Mouse (Mus musculus) lung, adult 2 months (tissue): ENCODE data around the gene Tepsin. TPM values are rescaled to one million over a fixed set of nuclear protein-coding genes. Genes with fewer than 3 reads are reported as not detected.

Experiments used
- DNase-seq: peaks from one replicate; pipeline ENCODE4 v3.0.0; 2022
- H3K4me1 ChIP-seq: fragments of 200-500 bp; 2 replicates; pipeline ENCODE4 v1.6.1; 2011; ENCODE audit warnings: low read length; ENCODE audit not compliant: control insufficient read depth, insufficient read depth
- H3K4me3 ChIP-seq: fragments of 200-500 bp; replicated peaks from 2 replicates; pipeline ENCODE3; 2011; ENCODE audit warnings: low read depth, mild to moderate bottlenecking, control low read depth, low read length; ENCODE audit errors: extremely low read depth
- CTCF ChIP-seq: fragments of 200-500 bp; IDR thresholded peaks from 2 replicates; pipeline ENCODE4 v1.5.1; 2011; ENCODE audit warnings: mild to moderate bottlenecking, low read length, control low read depth; ENCODE audit not compliant: insufficient read depth
- POLR2A ChIP-seq: fragments of 200-500 bp; IDR thresholded peaks from 2 replicates; pipeline ENCODE4 v1.6.1; 2011; ENCODE audit warnings: low read depth, mild to moderate bottlenecking, control low read depth, low read length, borderline replicate concordance; ENCODE audit errors: extremely low read depth
- WGBS: fragments of 180-500 bp; shearing (Covaris S2); methylation state at CpG from one replicate; pipeline ENCODE4 v1.1.7; 2018; 5-methylcytosine and 5-hydroxymethylcytosine counted together
- polyA plus RNA-seq: library from polyadenylated mRNA; depleted of rRNA; stranded (reverse); fragments of >200 nt; gene quantifications from 2 replicates; pipeline ENCODE4 v1.2.3, GENCODE M21; 2012

Gene Tepsin
- polyA plus RNA-seq, 1 experiment, result 32.3 TPM

- H3K4me3 ChIP-seq, result no peak overlapping the region
- 57% methylated on average over 11 of the region's 11 CpGs for WGBS
- H3K4me1 ChIP-seq, result no peaks in the 10 kb centered on the region
- TF ChIP-seq POLR2A (no peak), CTCF (no peak)
- DNase-seq, result no peak
These were observed 29.3 kb downstream of the Tepsin start for GRCm38 (mm10) chr11:120069261-120069660.

DNA sequence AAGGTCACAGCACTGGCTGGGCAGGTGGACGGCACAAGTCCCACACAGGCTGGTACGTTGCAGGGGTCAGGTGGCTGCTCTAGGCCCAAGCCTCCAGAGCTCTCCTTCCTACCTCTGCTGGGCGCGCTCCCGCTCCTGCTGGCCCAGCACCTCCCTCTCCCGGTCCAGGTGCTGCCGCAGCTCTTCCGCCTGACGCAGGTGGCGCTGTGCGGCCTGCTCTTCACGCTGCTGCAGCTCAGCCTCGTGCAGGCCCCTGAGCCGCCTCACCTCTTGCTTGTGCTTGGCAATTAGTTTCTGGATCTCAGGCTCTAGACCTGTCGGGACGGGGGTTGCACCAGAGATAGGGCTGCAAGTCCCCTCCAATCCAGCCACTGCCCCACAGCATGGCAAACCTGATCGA is 30.7 kb downstream of the Tepsin start:
- Histone ChIP-seq H3K4me1 (no peaks in the 10 kb centered on the region), H3K4me3 (no peak overlapping the region)
- no peak for DNase-seq
- TF ChIP-seq POLR2A (no peak), CTCF (no peak)
- WGBS, result 74% methylated on average over 17 of the region's 17 CpGs

DNA sequence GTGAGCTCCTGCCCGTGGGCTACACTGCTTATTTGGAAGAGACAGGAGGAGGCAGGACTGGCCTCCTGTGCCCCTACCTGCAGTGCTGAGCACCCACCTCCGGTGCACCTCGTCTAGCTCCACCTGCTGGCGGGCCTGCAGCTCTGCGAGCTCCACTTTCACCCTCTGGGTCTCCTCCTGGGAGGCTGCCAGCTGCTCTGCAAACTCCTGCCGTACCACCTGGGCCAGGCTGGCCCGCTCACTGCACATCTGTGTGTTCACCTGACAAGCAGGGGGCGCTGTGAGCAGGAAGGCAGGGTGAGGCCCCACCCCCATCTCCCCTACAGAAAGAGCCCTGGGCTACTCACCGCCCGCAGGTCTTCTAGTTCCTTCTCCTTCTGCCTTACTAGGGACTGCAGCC is 33.2 kb downstream of the Tepsin start:
- DNase-seq, result peak; percentile 55
- TF ChIP-seq POLR2A (no peak), CTCF (peak; percentile 72)
- Histone ChIP-seq H3K4me3 (no peak overlapping the region), H3K4me1 (no peaks in the 10 kb centered on the region)
- 34% methylated on average over 10 of the region's 10 CpGs for whole genome bisulfite sequencing

- H3K4me1 ChIP-seq, result no peaks in the 10 kb centered on the region
- no peak for DNase-seq
- WGBS, result 91% methylated on average over 11 of the region's 11 CpGs
- no peak overlapping the region for H3K4me3 ChIP-seq
- TF ChIP-seq POLR2A (no peak), CTCF (no peak)
These were observed 33.9 kb downstream of the Tepsin start for GRCm38 (mm10) chr11:120064668-120065040.

- TF ChIP-seq CTCF (no peak), POLR2A (no peak)
- DNase-seq, result no peak
- 81% methylated on average over 13 of the region's 13 CpGs for whole genome bisulfite sequencing
- H3K4me1 ChIP-seq, result no peaks in the 10 kb centered on the region
- no peak overlapping the region for H3K4me3 ChIP-seq
These were observed 34.4 kb downstream of the Tepsin start for GRCm38 (mm10) chr11:120064006-120064667.

DNA sequence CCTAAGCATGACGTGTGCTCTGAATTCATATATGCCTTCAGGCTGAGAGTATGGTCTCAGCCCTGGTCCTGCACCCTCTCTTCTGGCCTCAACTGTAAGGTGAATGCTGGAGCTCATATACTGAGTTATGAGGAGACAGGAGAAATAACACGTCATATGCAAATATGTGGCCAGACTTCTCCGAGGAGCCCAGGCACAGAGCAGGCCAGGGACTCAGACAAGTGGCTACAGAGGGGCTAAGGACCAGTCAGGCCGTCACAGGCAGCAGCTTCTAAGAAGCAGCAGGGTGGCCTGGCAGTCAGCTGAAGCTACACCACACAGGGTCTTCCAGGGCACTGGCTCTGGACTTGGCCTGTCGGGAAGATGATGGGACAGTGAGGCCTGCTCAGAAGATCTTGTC is 35.2 kb downstream of the Tepsin start:
- TF ChIP-seq POLR2A (no peak), CTCF (no peak)
- no peak overlapping the region for H3K4me3 ChIP-seq
- no peaks in the 10 kb centered on the region for H3K4me1 ChIP-seq
- WGBS, result 78% methylated on average over 5 of the region's 5 CpGs
- DNase-seq, result no peak

- Histone ChIP-seq H3K4me3 (no peak overlapping the region), H3K4me1 (no peaks in the 10 kb centered on the region)
- TF ChIP-seq POLR2A, result no peak
- no peak for TF ChIP-seq CTCF
- DNase-seq, result no peak
- WGBS, result 64% methylated on average over 8 of the region's 8 CpGs
These were observed 37.9 kb downstream of the Tepsin start for GRCm38 (mm10) chr11:120060634-120061033.

DNA sequence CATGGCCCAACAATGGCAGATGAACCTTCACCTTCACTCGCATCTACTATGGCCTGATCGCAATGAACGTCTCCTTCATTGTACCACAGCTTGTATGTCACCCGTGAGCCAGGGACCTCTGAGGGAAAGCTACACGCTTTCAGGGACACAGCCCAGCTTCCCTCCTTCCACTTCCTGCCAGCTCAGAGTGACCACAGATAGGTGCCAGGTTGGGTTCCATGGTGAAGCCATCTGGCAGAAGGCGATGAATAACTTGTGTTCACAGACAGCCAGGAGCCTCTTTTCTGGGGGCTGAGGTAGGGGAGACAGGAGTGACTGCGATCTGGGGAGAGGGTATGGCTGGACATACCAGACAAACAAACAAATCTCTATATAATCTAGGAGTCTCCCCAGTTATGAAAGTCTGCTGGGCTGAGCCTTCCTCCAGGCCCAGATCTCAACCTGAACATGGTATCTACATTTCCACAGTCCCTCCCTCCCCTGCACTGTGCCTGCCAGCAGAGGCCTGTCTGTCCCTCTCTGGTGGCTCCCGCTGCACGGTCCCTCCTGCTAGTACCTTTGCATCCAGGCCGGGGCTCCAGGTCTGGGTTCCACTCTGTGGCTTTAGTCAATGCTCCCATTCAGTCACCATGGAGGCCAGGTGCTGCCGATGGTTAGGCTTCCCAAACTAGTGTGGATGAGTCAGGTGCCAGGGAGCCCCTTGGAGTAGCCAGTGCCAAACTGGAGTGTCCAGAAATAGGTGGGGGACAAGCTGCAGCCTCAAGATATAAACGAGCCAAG is 42.4 kb downstream of the Tepsin start:
- Histone ChIP-seq H3K4me3 (no peak overlapping the region), H3K4me1 (no peaks in the 10 kb centered on the region)
- no peak for DNase-seq
- 84% methylated on average over 12 of the region's 12 CpGs for WGBS
- TF ChIP-seq CTCF, result no peak
- TF ChIP-seq POLR2A, result no peak

DNA sequence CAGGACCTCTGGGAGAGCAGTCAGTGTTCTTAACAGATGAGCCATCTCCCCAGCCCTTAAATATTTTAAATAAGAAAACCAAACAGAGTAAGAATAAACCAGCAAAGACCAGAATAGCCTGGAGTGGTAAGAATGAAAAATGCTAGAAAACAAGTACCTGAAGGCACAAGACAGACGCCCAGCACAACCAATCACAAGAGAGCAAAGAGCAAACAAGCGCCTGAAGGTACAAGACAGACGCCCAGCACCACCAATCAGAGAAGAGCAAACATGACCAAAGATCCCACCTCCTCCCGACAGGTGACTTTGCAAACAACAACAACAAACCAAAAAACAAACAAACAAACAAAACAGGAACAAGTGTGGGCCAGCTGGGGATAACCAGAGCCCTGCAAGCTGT is 44.7 kb downstream of the Tepsin start:
- Histone ChIP-seq H3K4me3 (no peak overlapping the region), H3K4me1 (no peaks in the 10 kb centered on the region)
- 87% methylated on average over 4 of the region's 4 CpGs for WGBS
- DNase-seq, result no peak
- no peak for TF ChIP-seq POLR2A
- TF ChIP-seq CTCF, result no peak

GRCm38 (mm10) chr11:120052274-120052673 is 46.3 kb downstream of the Tepsin start:
- no peak for TF ChIP-seq CTCF
- TF ChIP-seq POLR2A, result no peak
- no peak overlapping the region for H3K4me3 ChIP-seq
- 48% methylated on average over 9 of the region's 9 CpGs for WGBS
- peaks cover 3% of the 10 kb centered on the region; the same call in 1 of the 2 replicates for H3K4me1 ChIP-seq
- DNase-seq, result no peak
